Mouse (Mus musculus): ENCODE measurements around the gene Usp32.

DNA sequence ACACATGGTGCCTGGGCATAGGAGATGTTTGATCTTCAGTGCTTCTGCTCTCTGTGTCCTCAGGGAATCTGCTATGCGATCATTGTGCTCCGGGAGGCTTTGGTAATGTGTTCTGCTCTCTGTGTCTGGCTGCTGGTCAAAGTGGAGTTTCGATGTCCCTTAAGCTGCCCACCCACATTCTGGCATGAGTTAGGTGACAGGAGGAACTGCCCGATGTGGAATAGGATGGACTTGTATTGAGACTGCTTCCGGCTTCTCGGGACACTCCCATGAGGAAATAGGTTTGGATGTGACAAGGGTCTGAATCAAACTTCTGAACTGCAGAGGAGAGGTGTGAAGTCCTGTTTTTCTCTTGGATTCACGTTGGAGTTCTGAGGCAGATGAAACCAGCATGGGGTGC, 165.4 kb downstream of the Usp32 start:
- TF ChIP-seq CTCF (IDR thresholded peaks at IDR 0.05; ENCODE audit: extremely low read depth, insufficient read depth, insufficient read length, insufficient replicate concordance) (no peak), POLR2A (IDR thresholded peaks at IDR 0.05; ENCODE audit: low read depth, low read length) (no peak)
